Mouse (Mus musculus): Measurements from ENCODE around the gene Paqr7. TPM values are rescaled to one million over a fixed set of nuclear protein-coding genes. Genes with fewer than 3 reads are reported as not detected.

The Paqr7 gene
- polyA plus RNA-seq (2017; shearing (Covaris generic)): 9.7 TPM

DNA sequence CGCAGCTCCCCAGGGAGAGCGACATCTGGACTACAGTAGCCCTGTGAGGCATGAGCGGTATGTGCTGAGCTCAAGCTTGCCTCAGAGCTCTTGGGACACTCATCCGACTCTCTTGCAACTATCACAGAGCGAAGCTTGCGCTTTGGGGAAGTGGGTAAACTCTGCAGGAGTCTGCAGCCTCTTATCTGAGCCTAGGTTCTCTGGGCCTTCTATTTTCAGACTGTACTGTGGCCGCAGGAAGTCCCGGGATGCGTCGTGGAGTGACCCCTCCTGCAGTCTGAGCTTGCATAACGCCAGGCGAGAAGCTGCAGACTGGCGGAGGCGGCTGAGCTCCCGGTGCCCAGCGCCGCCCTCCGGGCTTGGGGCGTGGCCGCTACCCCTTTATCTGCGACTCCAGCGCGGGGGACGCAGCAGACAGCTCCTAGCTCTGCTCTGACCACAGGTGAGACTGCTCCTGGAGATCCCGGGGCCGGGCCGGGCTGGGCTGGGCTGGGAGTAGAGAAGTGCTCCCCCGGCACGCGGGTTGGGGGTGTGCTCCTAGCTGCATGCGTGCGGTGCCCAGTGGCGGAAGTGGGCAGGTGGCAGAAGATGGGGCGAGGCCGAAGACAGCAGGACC lies at the start of gene Paqr7:
TSS of gene Paqr7 (plus strand) at position 103 of the 616 bp plus-strand sequence.

DNA sequence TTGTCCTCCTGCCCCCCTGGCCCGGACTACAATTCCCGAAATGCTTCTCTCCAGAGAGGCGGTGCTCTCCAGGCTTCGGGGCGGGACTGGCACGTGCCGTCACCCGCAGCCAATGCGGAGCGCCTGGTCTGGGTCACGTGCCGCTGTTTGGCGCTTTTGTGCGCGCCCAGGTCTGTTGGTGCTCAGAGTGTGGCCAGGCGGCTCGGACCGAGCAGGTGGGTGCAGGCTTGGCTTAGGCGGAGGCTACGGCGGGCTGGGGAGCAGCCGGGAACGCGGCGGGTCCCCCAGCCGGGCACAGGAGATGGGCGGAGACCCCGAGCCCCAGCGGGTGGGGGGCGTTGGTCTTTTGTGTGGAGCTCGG lies 28.3 kb upstream of the Paqr7 start, which contains the start of gene Stmn1:
TSS of gene Stmn1 (plus strand) at position 106 of the 361 bp plus-strand sequence.

DNA sequence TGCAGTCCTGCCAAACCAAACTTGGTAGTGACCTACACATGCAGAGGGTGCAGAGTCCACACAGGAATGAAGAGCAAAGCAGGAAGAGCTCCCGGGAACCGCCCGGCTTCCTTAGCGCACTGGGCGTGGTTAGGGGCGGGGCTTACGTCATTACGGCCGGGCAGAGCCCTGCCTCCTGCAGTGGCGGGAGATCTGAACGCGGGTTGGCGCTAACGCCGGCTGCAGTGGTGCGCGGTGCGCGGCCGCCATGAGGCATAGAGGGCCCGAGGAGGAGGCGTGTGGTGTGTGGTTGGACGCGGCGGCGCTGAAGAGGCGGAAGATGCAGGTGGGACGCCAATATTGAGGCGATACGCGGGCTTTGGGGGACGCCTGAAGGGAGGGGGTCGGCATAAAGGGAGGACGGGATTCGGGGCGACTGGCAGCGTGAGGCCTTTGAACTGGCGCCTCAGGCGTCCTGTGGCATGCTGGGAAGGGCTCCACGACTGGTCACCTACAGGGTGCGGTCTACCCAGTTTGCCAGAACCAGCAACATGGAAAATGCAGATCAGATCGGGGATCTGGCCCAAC lies 14.4 kb downstream of the Paqr7 start, which contains the start of gene Aunip:
TSS of gene Aunip (plus strand) at position 155 of the 567 bp plus-strand sequence.

DNA sequence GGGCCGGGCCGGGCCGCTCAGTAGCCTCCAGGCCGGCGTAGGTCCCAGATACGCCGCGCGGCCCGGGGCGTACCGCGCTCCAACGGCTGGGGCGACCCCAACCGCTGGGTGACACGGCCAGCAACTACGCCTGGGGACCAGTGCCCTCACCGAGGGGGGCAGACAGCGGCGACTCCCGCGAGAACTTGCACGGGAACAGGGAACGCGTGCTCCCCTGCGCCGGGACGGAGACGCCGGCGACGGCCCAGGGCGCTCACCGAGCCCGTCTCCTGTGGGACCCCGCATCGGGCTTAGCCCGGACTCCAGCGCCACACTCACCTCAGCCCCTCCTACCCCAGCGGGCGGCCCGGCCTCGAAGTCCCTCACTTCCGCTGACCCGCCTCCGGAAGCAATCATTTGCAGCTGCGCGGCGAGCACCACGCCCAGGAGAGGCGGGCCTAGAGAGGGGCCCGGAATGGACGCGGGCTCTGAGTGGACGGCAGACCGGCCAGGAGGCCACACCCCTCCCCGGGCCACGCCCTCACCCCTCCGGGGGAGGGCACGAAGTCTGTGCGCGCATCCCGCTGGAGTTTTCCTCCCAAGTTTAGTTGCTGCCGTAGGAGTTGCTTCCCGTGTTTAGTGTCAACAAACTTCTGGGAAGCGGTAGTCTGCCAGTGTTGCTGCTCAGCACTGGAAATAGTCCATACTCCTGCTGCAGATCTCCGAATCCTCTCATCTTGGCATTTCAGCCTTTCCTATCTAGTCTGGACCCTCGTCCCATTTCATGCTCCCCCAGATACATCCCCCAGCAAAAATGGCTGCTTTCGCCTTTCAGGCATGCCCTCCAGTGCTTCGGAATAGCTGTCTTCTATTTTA lies 38.7 kb downstream of the Paqr7 start, which contains the start of gene Mtfr1l:
TSS of gene Mtfr1l (minus strand) at position 456 of the 855 bp plus-strand sequence.

DNA sequence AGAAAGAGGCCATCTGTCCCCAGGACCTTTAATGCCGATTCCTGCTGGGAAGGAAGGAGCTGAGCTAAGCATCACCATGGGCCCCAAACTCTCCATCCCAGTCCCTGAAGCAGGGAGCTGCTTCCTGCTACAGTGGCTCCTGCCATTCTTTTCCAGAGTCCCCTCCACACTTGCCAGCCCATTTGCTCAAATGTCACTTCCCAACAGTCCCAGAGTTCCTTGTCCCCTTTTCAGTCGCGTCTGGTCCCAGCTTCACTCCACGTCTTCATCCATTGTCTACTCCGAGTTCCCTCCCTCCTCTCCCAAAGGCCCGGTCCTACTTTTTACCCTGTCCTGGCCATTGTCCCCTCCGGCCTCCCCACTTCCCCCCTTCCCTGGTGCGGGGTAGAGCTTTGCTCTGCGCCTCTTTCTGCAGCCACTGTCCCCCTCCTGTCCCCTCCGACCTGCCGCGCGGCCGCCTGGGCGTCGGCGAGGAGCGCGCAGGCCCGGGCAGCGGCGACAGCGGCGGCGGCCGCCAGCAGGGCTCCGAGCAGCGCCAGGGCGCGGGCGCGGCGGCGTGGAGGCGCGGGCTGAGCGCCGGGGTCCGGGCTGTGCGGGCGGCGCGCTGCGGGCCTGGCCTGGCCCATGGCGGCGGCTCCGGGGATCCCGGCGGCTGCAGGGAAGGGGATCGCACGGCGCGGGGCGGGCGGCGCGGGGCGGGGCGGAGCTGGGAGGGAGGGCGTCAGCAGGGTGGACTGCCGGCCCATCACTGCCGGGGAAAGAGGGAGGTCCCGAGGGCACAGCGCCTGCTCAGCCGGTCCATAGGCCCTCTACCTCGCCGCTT lies 55.2 kb downstream of the Paqr7 start, which contains the start of gene Selenon:
TSS of gene Selenon (minus strand) at position 673 of the 823 bp plus-strand sequence.

Other genes starting within 250 kb of the Paqr7 start
- not detected for gene Gm30191, start 249.8 kb upstream of the Paqr7 start, polyA plus RNA-seq (2017; shearing (Covaris generic))
- gene Grrp1, start 242.6 kb upstream of the Paqr7 start, polyA plus RNA-seq (2017; shearing (Covaris generic)): not detected
- gene Pdik1l, start 208.8 kb upstream of the Paqr7 start, polyA plus RNA-seq (2017; shearing (Covaris generic)): 11.5 TPM
- not detected for gene Trim63, start 181.6 kb upstream of the Paqr7 start, polyA plus RNA-seq (2017; shearing (Covaris generic))
- gene Slc30a2, start 153.5 kb upstream of the Paqr7 start, polyA plus RNA-seq (2017; shearing (Covaris generic)): not detected
- not detected for gene Extl1, start 112.8 kb upstream of the Paqr7 start, polyA plus RNA-seq (2017; shearing (Covaris generic))
- gene Pafah2, start 100.4 kb upstream of the Paqr7 start, polyA plus RNA-seq (2017; shearing (Covaris generic)): 1.9 TPM
- gene Stmn1, start 28.4 kb upstream of the Paqr7 start, polyA plus RNA-seq (2017; shearing (Covaris generic)): 91.3 TPM
- not detected for gene Aunip, start 14.3 kb downstream of the Paqr7 start, polyA plus RNA-seq (2017; shearing (Covaris generic))
- 104 TPM for gene Mtfr1l, start 38.7 kb downstream of the Paqr7 start, polyA plus RNA-seq (2017; shearing (Covaris generic))
- 13.6 TPM for gene Selenon, start 55.5 kb downstream of the Paqr7 start, polyA plus RNA-seq (2017; shearing (Covaris generic))
- gene Man1c1, start 207.6 kb downstream of the Paqr7 start, polyA plus RNA-seq (2017; shearing (Covaris generic)): 8.0 TPM

Measured in naive thymus-derived CD4-positive, alpha-beta T cell, adult 5 months (primary cell).